Mouse (Mus musculus) E14TG2a.4 (cell line): ENCODE measurements around the gene Hypk.
"Not testable (repeated sequence)": the region's sequence is repeated elsewhere in the genome, so short reads cannot be mapped to it uniquely, and the experiment has no call there.

Experiments used
- CTCF ChIP-seq: conservative IDR thresholded peaks from 2 replicates; pipeline ENCODE4 v1.5.1; 2014; ENCODE audit warnings: low read length
- NANOG ChIP-seq: IDR thresholded peaks from 2 replicates; pipeline ENCODE4 v1.6.1; 2014; ENCODE audit warnings: borderline replicate concordance, low read length, mixed read lengths
- POU5F1 ChIP-seq: IDR thresholded peaks from 2 replicates; pipeline ENCODE4 v1.6.1; 2014; ENCODE audit warnings: low read length, borderline replicate concordance

DNA sequence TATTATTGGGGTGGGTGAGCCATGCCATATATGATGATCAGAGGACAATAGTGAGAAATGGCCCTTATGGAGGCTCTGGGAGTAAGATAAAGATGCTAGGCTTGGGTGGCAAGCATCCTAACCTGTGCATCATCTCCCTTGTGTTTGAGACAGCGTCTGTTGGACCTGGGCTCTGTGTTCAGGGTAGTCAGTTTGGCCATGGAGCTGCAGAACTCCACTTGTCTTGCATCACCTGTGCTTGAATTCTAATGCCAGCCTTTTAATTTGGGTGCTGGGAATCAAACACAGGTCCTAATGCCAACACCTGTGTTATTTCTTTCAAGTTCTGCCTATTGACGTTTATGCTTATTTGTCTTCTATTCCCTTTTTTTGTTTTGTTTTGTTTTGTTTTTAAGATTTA lies 22.2 kb downstream of the Hypk start:
- not testable (repeated sequence) for TF ChIP-seq CTCF, POU5F1, NANOG
